Mouse (Mus musculus) layer of hippocampus, postnatal 36 days (tissue): ENCODE results near the gene Pbld1. TPM values are rescaled to one million over a fixed set of nuclear protein-coding genes. Genes with fewer than 3 reads are reported as not detected.
"Not testable (repeated sequence)": the region's sequence is repeated elsewhere in the genome, so short reads cannot be mapped to it uniquely, and the experiment has no call there.

Experiments
- DNase-seq, 2 experiments: peaks; one replicate each; pipeline ENCODE4 v3.0.0; 2022
- total RNA-seq, 2 experiments: library from RNA; stranded (reverse); gene quantifications; 2 replicates each; pipeline ENCODE4 v1.2.3; 2021

The Pbld1 gene
- total RNA-seq, 2 experiments from 2014 or later: 0.30 to 1.1 TPM

DNA sequence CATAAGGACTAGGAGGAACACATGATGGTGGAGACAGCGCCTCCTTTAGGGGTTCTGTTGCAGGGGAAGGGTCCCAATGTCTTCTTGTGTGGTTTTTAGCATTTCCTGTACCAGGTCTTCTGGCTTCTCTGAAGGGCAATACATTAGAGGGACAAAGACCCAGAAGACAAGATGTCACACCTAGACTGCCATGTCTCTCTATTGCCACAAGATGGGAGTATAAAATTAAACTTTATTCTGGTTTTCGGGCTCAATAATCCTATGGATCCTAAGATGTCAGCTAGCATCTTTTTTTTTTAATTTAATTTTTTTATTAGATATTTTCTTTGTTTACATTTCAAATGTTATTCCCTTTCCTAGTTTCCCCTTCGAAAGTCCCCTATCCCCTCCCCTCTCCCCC is 16.8 kb upstream of the Pbld1 start:
- no peak for DNase-seq

DNA sequence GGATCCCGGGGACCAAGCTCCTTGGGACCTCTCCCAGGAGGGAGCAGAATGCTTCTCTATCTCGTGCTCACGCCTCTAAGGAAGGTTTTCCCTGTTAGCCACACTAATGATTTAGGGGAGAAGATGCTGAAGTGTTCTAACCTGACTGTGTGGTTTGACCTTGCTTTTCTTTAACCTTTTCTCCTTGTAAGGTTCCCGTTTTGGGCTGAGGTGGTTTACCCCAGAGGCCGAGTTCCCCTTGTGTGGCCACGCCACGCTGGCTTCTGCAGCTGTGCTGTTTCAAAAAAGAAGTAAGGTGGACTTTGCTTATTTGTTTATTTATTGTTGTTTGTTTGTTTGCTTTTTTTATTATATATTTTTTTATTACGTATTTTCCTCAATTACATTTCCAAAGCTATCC is 12.2 kb upstream of the Pbld1 start:
- no peak for DNase-seq

DNA sequence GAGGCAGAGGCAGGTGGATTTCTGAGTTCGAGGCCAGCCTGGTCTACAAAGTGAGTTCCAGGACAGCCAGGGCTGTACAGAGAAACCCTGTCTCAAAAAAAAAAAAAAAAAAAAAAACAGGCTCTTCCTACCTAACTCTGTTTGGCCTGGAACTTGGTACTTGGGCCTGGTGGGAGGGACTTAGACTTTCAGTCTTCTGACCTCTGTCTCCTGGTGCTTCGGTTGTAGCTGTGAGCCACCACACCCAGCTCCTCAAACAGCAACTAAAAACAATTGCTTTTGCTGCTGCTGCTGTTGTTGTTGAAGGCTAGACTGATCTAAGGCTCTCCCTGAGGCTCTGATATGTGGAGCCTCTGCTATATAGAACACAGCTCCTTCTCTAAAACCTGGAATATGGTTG is 10.9 kb upstream of the Pbld1 start:
- DNase-seq: no peak

DNA sequence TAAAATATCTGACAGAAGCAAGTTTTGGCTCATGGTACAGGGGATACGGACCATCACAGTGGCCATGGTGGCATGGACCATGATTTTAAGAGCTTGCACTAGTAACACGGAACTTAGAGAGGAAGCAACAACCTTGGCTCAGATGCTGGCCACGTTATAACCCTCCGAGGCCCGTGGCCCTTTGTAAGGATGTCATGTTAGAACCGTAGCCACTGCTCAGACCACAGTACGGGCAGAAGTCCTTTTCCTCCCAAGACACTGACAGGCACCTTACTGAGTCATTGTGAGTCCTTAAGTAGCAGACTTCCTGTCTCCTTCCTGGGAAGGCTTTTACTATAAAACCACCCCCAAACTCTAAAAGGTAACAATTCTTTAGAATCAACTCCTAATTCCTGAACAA is 8.7 kb upstream of the Pbld1 start:
- no peak for DNase-seq

DNA sequence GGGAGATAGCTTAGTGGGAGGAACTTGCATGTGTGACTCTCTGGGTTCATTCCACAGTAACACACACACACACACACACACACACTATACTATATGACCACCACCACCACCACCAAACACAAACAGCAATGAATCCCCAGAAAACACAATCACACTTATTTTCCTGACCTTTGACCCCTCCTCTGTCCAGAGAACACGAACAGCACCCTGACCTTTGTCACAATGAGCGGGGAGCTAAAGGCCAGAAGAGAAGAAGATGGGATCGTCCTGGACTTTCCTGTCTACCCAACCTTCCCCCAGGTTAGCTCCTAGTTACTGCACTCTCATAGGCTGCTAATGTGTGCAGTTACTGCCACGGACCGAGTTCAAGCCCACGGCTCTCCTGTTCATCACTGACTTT is 8.0 kb upstream of the Pbld1 start:
- DNase-seq: no peak

DNA sequence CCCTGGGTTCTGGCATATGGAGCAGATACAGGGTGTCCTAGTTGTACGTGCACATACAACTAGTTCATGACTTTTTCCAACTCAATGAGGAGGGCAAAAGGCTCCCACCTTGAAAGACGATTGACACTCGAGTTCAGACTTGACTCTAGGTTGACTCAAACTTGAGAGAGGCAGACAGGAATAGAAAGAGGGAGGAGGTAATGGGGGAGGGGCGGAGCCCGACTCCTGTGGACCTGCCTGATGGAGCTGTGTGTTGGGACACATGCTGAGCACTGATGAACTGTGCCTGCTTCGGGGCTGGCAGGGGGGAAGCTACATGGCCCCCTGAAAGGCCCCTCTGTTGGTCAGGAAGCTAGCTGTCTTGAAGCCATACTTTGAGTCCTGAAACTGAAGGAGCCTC is 7.0 kb upstream of the Pbld1 start:
- no peak for DNase-seq

DNA sequence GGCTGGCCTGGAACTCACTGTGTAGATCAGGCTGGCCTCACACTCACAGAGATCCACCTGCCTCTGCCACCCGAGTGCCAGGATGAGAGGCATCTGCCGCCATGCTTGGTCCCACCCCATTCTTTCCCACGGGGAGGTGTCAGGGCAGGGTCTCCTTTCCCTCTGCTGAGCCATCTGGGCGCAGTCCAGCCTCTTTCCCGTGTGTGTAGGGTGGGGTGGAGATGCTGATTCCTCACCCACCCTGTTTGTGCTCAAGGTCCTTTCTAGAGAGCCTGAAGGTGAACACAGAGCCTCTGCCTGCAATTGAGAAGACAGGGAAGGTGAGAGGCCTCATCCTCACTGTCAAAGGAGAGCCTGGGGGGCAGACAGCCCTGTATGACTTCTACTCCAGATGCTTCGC is 5.9 kb upstream of the Pbld1 start:
- not testable (repeated sequence) for DNase-seq

DNA sequence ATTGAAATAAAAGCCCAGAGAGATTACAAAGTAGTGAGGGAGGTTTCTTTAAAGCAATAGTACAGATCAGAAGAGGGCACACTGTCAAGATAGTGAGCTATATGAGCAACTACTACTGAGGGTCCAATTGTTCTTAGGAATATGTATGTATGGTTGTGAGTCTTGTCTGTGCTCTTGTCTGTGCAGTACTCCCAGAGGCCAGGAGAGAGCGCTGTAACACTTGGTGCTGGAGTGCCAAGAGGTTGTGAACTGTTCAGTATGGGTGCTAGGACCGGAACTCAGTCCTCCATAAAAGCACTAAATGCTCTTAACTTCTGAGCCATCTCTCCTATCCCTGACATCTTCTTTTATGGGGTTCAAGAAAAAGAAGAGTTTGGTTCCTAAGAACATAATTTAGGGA is 5.4 kb upstream of the Pbld1 start:
- no peak for DNase-seq

DNA sequence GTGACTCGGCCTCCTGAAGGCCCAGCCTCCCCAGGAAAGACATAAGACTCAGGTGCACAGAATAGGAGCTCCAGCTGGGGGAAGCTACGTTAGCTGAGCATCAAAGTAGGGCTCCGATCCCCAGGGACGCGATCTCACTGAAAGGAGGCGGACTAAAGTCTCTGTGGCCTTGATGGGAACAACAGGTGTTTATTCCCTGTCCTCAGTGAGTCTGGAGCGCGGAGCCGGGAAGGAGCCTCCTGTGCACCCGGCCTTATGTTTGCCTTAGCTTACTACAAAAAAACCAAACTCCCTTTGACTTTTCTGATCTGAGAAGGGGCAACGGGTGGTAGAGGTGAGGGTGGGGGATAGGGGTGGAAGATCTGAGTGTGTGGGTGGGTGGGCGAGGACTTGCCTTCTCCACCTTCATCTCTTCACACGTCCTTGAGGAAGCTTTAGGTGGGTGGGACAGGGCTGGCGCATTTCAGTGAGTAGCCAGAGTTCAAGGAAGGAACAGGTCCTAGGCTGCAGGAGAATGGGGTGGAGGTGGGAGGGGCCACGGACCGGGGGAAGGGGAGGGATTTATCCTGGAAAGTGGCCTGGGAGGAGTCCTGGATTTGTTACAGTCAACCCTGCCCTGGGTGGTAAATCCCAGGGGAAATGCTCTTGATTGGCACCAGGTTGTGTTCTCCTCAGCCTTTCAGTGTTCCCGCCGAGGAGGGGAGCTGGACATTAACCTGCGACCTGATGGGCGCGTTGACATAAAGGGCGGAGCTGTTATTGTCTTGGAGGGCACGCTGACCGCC is 2.8 kb upstream of the Pbld1 start:
- DNase-seq: no peak

DNA sequence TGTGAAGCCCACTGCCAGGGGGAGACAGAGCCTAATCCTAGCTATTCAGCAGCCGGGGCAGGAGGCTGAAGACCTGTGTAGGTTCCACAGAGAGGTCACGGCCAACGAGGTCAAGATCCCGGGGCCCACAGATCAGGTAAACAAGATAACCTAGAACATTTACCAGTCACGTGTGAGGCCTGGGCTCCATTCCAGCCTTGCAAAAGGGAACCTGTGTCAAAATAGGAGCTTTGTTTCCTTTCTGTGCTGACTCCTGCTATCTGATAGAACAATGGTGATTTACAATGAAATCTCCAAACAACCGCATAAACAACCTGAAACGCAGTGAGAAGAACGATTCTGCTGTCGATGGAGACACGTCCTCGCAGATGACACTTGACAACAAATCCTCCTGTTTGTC is 444 bp downstream of the Pbld1 start:
- DNase-seq: no peak

DNA sequence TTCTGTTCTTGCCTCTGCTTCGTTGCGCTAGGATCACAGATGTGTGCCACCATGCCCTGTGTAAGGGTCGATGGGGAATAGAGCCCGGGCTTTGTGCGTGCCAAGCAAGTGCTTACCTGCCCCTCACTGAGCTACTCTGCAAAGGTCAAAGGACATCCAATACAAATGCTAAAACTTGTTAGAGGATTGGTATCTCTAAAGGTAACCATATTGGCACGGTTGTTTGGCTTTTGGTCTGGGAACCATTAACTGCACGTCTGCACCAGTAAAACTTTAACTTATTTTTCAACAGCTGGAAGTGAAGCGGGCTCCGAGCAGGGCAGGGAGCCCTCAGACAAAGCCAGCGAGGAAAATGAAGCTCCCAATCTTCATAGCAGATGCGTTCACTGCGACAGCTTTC is 1.3 kb downstream of the Pbld1 start:
- DNase-seq: no peak

DNA sequence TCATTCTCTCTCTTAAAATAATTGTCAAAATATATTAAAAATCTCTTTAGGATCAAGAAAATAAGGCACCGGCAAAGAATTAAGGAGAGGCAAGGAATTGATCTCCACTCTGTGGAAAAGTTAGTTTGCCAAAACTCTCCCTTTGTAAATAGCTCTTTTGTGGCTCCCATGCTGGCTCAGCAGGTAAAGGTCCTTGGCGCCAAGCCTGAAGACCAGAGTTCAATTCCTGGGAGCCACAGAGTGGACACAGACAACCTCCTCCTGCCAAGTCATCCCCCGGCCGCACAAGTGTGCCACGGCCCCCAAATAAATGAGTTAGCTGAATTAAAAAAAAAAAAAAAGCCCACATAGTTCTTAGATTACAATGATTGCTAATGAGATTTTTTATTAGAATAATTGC is 2.7 kb downstream of the Pbld1 start:
- DNase-seq: no peak

DNA sequence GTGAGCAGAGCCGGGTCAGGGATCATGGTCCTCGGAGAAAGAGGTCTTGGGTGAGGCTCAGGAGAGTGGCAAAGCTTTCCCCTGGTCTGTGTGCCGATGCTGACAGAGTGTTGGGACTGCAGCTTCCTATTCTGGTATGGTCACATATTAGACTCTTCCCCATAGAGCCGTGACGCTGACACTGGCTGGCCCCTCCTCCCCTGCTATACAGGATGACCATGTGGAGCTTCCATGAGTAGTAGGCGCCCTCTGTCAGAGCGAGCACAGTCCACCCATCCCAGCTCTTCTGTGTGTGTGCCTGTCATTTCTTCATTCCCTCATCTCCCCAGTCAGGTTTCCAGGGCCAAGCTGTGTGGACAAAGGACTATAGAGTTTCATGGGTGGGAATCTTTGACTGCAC is 3.4 kb downstream of the Pbld1 start:
- no peak for DNase-seq

DNA sequence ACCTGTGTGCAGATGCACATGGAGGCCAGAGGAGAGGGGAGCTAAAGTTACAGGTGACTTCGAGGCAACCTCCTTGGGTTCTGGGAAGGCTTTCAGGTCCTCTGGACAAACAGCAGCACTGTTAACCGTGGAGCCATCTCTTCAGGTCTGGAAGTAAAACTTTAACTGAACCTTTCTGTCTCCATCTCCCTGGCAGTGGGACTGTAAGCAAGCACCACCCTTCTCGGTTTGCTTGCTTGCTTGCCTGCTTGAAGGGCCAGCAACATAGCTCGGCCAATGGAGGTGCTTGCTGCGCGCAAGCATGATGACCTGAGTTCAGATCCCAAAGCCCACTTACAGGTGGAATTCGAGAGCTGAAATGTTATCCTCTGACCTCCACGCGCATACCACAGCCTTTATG is 4.6 kb downstream of the Pbld1 start:
- no peak for DNase-seq

DNA sequence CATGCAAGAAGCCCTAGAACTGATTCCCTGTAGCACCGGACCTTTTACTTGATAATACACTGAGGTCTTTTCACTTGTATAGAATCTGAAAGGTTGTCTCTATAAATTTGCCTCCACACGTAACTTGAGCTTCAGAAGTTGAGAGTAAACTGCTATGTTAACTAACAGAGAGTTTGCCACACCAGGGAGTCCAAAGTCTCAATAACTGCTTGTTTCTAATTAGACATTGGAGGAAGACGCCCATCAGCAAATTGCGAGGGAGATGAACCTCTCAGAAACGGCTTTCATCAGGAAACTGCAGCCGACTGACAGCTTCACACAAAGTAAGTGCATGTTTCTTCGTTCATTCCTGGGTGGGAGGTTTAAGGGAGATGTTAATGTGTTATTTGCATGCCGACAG is 5.6 kb downstream of the Pbld1 start:
- no peak for DNase-seq

DNA sequence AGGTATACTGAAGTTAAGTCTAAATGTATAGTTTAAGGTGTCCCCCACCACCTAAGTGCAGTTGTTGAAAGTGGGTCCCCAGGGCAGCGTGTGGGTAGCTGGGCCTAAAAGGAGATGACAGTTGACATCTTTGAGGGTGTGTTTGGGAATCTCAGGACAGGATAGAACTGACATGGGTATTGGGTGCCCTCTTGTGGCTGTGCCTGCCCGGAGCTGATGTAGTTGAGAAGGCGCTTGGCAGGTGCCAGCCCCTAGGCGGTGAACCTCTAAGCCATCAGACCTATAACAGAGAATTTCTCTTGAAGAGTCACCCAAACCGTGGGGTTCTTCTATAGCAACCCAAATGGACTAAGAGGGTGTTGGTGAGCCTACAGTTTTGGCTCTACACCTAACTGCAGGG is 6.0 kb downstream of the Pbld1 start:
- DNase-seq: peak; percentile 77 to 79

DNA sequence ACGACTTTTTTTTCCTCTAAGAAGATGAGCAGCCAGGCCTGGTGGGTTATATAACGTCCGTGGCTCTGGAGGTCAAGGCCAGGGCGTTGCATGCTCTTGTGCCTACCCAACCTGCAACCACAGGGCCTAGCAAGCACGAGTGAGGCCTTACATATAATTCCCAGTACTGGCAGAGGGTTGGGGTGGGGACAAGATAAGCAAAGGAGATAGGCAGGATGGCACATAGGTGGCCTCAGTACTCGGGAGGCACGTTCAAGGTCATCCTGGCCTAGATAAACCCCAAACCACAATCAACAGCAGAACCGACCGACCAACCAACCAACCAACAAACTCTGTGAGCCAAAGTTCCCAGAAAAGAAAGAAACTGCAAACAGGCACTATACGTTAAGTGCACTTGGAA is 26.3 kb downstream of the Pbld1 start:
- no peak for DNase-seq

DNA sequence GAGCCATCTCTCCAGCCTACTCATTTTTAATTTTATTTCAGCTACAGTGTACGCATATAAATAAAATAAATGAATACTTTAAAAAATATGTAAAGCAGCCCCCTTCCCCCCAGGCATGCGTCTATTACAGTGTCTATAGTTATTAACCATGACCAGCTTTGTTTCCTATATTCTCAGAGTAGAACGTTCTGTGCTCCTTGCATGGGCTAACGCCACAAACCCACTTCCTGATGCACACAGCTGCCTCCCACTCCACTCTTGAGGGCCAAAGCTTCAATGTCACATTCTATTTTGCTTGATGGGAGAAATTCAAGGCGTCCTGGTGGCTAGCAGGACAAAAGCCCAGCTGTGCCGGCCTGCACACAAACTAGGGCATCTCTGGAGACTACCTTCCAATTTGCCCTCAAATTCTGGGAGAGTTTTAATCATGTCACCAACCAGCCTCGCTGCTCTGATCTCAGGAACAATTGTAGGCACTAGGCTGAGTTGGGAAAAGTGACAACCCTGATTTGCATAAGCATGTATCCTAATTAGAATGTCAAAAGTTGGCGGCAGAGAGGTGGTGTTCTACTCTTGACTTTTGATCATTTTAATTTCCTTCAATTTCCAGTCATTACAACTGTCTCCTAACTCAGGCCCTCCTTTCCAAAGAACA is 29.3 kb downstream of the Pbld1 start:
- DNase-seq: no peak

DNA sequence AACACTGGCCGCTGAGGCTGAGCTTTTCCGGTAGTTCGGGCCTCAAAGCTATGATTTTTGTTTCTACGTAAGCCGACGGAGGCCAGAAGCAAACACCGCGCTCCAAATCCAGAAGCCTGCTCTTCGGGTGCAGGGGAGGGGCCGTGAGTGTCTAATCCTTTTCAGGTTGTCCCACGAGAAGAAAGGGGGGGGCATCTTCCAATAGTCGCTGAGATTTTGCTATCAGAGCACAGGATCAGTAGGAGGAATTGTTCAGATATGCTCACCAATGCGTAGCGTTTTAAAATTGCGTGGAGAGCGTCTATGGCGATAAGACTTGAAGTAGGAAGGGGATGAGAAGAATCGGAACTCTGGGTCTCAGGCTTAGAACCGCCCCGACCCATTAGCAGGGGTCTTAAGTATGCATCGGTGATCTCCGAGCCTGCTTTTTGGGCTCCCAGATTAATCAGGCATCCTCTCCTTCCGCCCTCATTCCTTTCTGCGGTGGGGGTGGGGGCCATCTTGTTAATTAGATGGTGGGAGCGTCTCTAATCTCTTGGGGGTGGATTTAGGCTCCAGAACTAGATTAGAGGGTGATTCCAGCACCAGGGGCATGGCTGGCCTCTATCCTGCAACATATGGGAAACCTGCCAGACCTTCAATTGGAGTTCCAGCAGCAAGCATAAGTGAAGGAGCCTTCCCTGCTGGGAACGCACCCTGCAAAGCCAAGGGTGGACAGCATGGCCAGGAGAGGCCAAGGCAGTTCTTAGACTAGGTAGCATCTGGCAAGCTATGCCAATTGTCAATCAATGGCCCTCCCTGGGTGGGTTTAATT is 30.0 kb downstream of the Pbld1 start:
- DNase-seq: no peak

DNA sequence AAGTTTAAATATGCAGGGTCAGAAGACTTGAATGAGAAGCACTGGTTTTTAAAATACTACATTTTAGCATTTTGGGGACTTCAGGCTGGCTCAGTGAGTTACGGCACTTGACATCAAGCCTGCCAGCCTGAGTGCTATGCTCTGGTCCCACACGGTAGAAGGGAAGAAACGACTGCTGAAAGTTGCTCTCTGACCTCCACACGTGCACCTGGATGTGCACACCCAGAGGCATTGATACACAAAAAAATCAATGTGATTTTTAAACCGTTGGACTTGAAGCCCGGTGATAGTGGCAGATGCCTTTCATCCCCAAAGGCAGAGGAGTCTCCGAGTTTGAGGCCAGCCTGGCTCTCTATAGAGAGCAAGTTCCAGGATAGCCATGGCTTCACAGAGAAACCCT is 32.0 kb downstream of the Pbld1 start:
- DNase-seq: no peak

DNA sequence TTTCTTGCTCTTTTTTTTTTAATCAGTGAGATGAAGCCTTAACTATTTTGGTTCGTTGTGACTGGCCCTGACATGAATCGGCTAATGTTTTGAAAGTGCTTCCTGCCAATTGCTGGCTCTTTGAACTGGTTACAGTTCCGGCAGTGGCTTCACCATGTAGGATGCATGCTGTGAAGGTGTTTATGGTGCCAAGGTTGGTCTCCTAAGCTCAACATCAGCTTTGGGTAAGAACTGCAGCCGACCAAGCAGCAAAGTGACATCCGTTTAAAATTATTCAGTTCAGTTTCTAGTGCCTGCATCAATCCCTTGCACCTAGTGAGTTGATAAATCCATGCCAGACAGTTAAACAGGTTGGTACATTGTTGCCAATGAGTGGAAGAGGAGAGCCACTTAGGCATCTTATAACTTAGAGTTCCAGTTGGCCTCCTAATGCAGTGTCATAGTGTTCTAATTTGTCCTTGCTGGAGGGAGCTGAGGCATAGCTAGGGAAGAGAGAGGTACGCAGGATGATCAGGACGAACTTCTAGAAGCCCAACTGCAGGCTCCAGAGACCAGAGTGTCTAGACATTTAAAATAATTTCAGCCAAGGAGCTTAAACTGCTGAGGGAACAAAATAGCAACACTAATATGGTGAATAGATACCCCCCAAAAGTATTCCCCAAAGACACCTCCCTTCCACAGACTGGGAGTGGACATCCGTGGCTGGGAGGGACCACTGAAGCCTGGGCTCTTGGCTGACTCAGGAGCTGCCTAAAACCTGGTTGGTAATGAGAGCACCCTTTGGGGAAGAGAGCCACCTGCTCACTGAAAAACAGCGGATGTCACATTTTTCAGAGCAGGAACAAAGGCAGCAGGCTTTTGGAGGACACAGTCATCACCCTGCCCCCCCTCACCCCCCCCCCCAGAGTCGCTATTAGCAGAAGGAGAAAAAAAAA is 32.9 kb downstream of the Pbld1 start:
- DNase-seq: no peak

DNA sequence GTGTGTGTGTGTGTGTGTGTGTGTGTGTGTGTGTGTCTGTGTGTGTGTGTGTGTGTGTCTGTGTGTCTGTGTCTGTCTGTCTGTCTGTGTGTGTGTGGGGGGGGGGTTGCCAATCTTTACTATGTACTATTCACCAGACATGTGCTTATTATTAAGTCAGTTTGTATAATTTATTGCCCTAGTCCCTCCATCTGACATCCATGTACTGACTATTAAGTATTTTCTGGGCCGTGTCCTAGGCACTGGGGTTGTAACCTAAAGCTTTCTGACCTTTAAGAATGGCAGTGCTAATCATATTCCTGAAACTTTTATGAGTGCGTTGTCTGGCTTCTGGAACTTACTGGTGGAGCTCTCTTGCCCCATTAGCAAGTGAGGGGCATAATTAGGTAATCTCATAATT is 36.8 kb downstream of the Pbld1 start:
- DNase-seq: no peak

DNA sequence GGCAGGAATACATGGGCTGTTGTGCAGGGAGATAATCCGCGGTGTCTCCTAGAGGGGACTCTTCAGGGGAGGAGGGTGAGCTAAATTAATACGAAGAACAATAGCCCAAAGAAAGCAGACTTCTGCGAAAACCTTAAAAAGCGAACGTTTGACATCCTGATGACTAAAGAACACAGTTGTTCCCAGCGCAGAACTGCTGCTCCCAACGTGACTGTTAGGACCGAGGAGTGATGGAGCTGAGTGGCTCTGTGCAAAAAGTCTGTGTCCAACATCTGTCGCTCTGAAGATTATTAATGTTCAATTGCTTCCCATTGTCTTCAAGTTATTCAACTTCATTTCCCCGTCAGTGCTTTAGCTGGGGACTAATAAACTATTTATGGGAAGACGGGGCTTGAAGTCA is 38.2 kb downstream of the Pbld1 start:
- no peak for DNase-seq
